Comparison of ENCODE assay signal across 13 mouse cellular contexts in the genomic region with DNA sequence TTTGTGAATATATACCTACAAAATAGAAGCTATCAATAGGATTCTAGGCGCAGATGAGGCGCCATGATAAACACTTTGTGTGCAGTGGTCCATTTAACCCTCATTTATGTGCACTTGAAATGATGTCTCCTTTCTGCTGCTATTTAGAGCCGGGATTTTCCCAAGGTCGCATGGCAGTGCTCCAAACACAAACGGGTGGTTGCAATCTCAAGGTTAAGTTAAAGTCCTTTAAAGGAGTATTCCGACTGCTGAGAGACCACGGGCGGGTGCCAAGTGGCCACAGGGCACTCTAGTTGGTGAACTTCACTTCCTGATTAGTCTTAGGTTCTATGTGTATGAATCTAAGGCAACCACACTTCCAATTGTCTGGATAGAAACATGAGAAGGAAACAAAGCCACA.
A peak's percentile ranks its signal among the peaks of the same experiment; 100 is the strongest.
DNase-seq lines count a peak whose midpoint lies in the region; ATAC-seq and TF ChIP-seq lines count a peak whose summit lies in the region.
"Had no signal": no experiment of that assay in that cellular context is flagged by ENCODE, and none has a peak within 500 bp of the region (broad histone marks: within the 10 kb centered on the region; RNA-seq: fewer than 3 reads in every experiment).

No protein-coding gene starts in this region.

- DNase-seq in embryonic facial prominence, embryonic 14.5 days (ENCODE audit: low spot score): peak; percentile 26
- no peak for DNase-seq in embryonic facial prominence, embryonic 10.5 days (ENCODE audit: low spot score)
- DNase-seq in Patski (ENCODE audit: low read depth, low spot score): peak; percentile 31
- DNase-seq in kidney, postnatal 14 days: peak; percentile 62
- DNase-seq in B cell, adult 2 months: no peak
- no peak for DNase-seq in forebrain, embryonic 10.5 days (ENCODE audit: extremely low spot score, low spot score)
- DNase-seq in thymus, postnatal 4 days: no peak
- DNase-seq: cerebellum, adult 9-10 months had no signal

- no peaks in the 10 kb centered on the region for H3K27me3 ChIP-seq in embryonic facial prominence, embryonic 14.5 days (replicated peaks; ENCODE audit: control insufficient read depth, insufficient read depth, low read length)
- H3K27me3 ChIP-seq in embryonic facial prominence, embryonic 10.5 days (replicated peaks; ENCODE audit: low read depth, poor library complexity, severe bottlenecking): no peaks in the 10 kb centered on the region; the same call in 1 of the 2 replicates
- H3K27me3 ChIP-seq in Patski: no peaks in the 10 kb centered on the region
- no peaks in the 10 kb centered on the region for H3K27me3 ChIP-seq in heart, embryonic 12.5 days (replicated peaks)
- H3K27me3 ChIP-seq in forebrain, embryonic 10.5 days (ENCODE audit: poor library complexity, severe bottlenecking): no peaks in the 10 kb centered on the region
- H3K27me3 ChIP-seq: embryonic facial prominence, embryonic 13.5 days; forebrain, embryonic 15.5 days; neural tube, embryonic 12.5 days had no signal

- no peak overlapping the region for H3K4me2 ChIP-seq in embryonic facial prominence, embryonic 14.5 days (ENCODE audit: low read depth, low read length)
- no peak overlapping the region for H3K4me2 ChIP-seq in heart, embryonic 12.5 days
- H3K4me2 ChIP-seq: embryonic facial prominence, embryonic 13.5 days; forebrain, embryonic 15.5 days; neural tube, embryonic 12.5 days had no signal

- 0 out of 2 replicates have a peak, but pooled peaks cover 3% of the 10 kb centered on the region for H3K9me3 ChIP-seq in embryonic facial prominence, embryonic 14.5 days (ENCODE audit: control insufficient read depth, low read length)
- no peaks in the 10 kb centered on the region for H3K9me3 ChIP-seq in embryonic facial prominence, embryonic 10.5 days
- no peaks in the 10 kb centered on the region for H3K9me3 ChIP-seq in heart, embryonic 12.5 days (replicated peaks)
- H3K9me3 ChIP-seq in forebrain, embryonic 10.5 days: no peaks in the 10 kb centered on the region
- H3K9me3 ChIP-seq: embryonic facial prominence, embryonic 13.5 days; forebrain, embryonic 15.5 days; neural tube, embryonic 12.5 days had no signal

- WGBS in embryonic facial prominence, embryonic 14.5 days: 65% methylated on average over 8 of the region's 8 CpGs
- 86% methylated on average over 8 of the region's 8 CpGs for WGBS in embryonic facial prominence, embryonic 10.5 days
- WGBS in heart, embryonic 12.5 days: 45% methylated on average over 8 of the region's 8 CpGs
- 88% methylated on average over 8 of the region's 8 CpGs for WGBS in forebrain, embryonic 10.5 days

- H3K36me3 ChIP-seq in embryonic facial prominence, embryonic 14.5 days (ENCODE audit: control insufficient read depth, insufficient read depth, low read length): no peaks in the 10 kb centered on the region
- no peaks in the 10 kb centered on the region for H3K36me3 ChIP-seq in embryonic facial prominence, embryonic 10.5 days (replicated peaks)
- no peaks in the 10 kb centered on the region for H3K36me3 ChIP-seq in heart, embryonic 12.5 days
- no peaks in the 10 kb centered on the region for H3K36me3 ChIP-seq in forebrain, embryonic 10.5 days (replicated peaks)
- H3K36me3 ChIP-seq: embryonic facial prominence, embryonic 13.5 days; forebrain, embryonic 15.5 days; G1E; neural tube, embryonic 12.5 days had no signal

- peaks cover 4% of the 10 kb centered on the region; the same call in 1 of the 2 replicates for H3K4me1 ChIP-seq in embryonic facial prominence, embryonic 14.5 days (ENCODE audit: control insufficient read depth, insufficient read depth, low read length)
- H3K4me1 ChIP-seq in embryonic facial prominence, embryonic 10.5 days: no peaks in the 10 kb centered on the region
- peaks cover 8% of the 10 kb centered on the region for H3K4me1 ChIP-seq in heart, embryonic 12.5 days (replicated peaks)
- H3K4me1 ChIP-seq in forebrain, embryonic 10.5 days: no peaks in the 10 kb centered on the region
- H3K4me1 ChIP-seq: neural tube, embryonic 12.5 days had no signal

- H3K4me3 ChIP-seq in embryonic facial prominence, embryonic 14.5 days (ENCODE audit: low read depth, low read length): no peak overlapping the region
- no peak overlapping the region for H3K4me3 ChIP-seq in embryonic facial prominence, embryonic 10.5 days
- no peak overlapping the region for H3K4me3 ChIP-seq in heart, embryonic 12.5 days
- H3K4me3 ChIP-seq in forebrain, embryonic 10.5 days: no peak overlapping the region
- H3K4me3 ChIP-seq: embryonic facial prominence, embryonic 13.5 days; forebrain, embryonic 15.5 days; neural tube, embryonic 12.5 days had no signal

- no peak overlapping the region for H3K27ac ChIP-seq in embryonic facial prominence, embryonic 14.5 days (replicated peaks; ENCODE audit: low read depth, low read length)
- H3K27ac ChIP-seq in embryonic facial prominence, embryonic 10.5 days (replicated peaks): no peak overlapping the region
- H3K27ac ChIP-seq in heart, embryonic 12.5 days (ENCODE audit: poor library complexity, severe bottlenecking): peak overlapping the region; percentile 5; the same call in 1 of the 2 replicates
- no peak overlapping the region for H3K27ac ChIP-seq in forebrain, embryonic 10.5 days
- H3K27ac ChIP-seq: embryonic facial prominence, embryonic 13.5 days; forebrain, embryonic 15.5 days; neural tube, embryonic 12.5 days had no signal

- TF ChIP-seq CTCF in Patski (IDR thresholded peaks at IDR 0.05): no peak

- no peak for ATAC-seq in embryonic facial prominence, embryonic 14.5 days (ENCODE audit: low read depth)
- no peak for ATAC-seq in Patski
- ATAC-seq in heart, embryonic 12.5 days (ENCODE audit: insufficient number of reproducible peaks, low FRiP score): no peak
- ATAC-seq: forebrain, embryonic 15.5 days had no signal

- H3K9ac ChIP-seq in embryonic facial prominence, embryonic 14.5 days (ENCODE audit: low read depth, low read length): no peak overlapping the region
- no peak overlapping the region for H3K9ac ChIP-seq in heart, embryonic 12.5 days
- H3K9ac ChIP-seq: embryonic facial prominence, embryonic 13.5 days; forebrain, embryonic 15.5 days; neural tube, embryonic 12.5 days had no signal

- in situ Hi-C loops in Patski (cut with MboI; ENCODE audit: low pct_unique_long_range_greater_than_20kb): no loop called here

- CTCF ChIA-PET in Patski (lab: Charles Lee): interaction anchor here (0.7 to 3.8 kb wide), 2 partner anchors 14 to 36 kb away, joined by 3 to 21 read pairs; no protein-coding TSS in a partner anchor

- POLR2A ChIA-PET in Patski (lab: Charles Lee): no interaction called here

Comparison
In these comparisons a context has a peak if more than half of its experiments do, and no peak if none do; other contexts are left out.
1. DNase-seq: peak in embryonic facial prominence, embryonic 14.5 days (single experiment), Patski (single experiment) and kidney, postnatal 14 days (single experiment); none in embryonic facial prominence, embryonic 10.5 days (single experiment), B cell, adult 2 months (0 of 2), forebrain, embryonic 10.5 days (single experiment) and thymus, postnatal 4 days (single experiment).